Mouse (Mus musculus): Measurements from ENCODE around the gene Tnfrsf8. TPM values are rescaled to one million over a fixed set of nuclear protein-coding genes. Genes with fewer than 3 reads are reported as not detected.
"Not testable (repeated sequence)": the region's sequence is repeated elsewhere in the genome, so short reads cannot be mapped to it uniquely, and the experiment has no call there.

Gene Tnfrsf8
- 0.09 and 0.38 TPM in 2 replicates for polyA plus RNA-seq (2015; fragmentation: Nextera tagmentation; extraction: Ambion mirVana)

DNA sequence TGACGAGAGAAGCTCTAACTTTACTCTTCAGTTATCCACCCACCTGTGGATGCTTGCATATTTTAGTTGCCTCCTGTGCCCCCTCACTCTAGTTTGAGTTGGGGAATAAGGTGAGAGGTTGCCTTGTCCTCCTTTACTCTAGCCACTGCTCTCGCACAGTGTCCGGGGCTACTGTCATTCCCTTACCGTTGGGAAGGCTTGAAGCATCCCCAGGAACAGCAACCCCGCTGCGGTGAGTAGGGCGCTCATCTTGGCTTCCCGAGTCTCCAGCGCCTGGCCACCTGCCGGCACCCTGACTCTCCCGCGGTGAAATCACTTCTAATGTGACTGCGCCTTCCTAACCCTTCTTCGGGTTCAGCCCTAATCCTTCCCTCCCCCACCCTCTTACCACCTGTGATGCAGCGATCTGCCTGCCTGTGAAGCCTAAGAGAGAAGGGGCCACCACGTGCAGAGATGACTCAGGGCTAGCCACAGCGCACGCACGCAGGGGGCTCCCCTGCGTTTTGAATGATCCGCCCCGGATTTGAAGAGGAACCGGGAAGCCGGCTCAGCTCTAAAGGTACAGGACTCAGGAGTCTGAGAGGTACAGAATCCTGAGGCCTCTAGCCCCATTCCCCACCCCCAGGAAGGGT is at the start of gene Tnfrsf8:
Tnfrsf8 (minus strand) TSS at position 329 of the 632 bp plus-strand sequence.
- 4% methylated on average over 24 of the region's 24 CpGs for WGBS
- no peaks in the 10 kb centered on the region for H3K4me1 ChIP-seq
- no peak within 1 kb of the TSS for H3K4me3 ChIP-seq
- H3K27ac ChIP-seq (replicated peaks): no peak within 1 kb of the TSS
- H3K27me3 ChIP-seq: no peaks in the 10 kb centered on the region
- H3K36me3 ChIP-seq: no peaks in the 10 kb centered on the region
- H3K9ac ChIP-seq (replicated peaks): no peak within 1 kb of the TSS
- H3K4me2 ChIP-seq (replicated peaks): no peak within 1 kb of the TSS
- no peak for ATAC-seq (replicated peaks)
- no peaks in the 10 kb centered on the region for H3K9me3 ChIP-seq

DNA sequence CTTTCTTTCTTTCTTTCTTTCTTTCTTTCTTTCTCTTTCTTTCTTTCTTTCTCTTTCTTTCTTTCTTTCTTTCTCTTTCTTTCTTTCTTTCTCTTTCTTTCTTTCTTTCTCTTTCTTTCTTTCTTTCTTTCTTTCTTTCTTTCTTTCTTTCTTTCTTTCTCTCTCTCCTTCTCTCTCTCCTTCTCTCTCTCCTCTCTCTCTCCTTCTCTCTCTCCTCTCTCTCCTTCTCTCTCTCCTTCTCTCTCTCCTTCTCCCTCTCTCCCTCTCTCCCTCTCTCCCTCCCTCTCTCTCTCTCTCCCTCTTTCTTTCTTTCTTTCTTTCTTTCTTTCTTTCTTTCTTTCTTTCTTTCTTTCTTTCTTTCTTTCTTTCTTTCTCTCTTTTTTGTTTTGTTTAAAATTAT is 46.7 kb upstream of the Tnfrsf8 start:
- not testable (repeated sequence) for ATAC-seq (replicated peaks); H3K9me3 ChIP-seq; H3K27ac ChIP-seq (replicated peaks); H3K4me2 ChIP-seq (replicated peaks); H3K9ac ChIP-seq (replicated peaks); H3K4me3 ChIP-seq; H3K27me3 ChIP-seq; H3K4me1 ChIP-seq; H3K36me3 ChIP-seq

DNA sequence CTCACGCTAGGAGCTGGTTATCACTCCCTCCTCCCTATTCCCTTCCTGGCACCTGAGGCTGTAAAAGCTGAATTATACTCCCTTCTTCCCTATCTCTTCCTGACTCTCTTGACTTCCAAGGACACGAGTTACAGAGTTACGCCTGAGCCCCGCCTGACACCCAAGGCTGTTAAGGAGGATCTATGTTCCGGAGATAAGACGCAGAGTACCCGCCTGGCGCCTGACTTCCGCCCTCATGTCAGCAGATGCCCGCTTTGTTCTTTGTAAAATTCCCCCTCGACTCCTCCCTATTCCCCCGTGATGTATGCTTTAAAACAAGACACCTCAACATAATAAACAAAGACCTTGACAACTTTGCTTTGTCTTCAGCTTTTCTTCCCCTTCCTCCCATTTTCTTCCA is 46.1 kb upstream of the Tnfrsf8 start:
- Histone ChIP-seq H3K36me3 (no peaks in the 10 kb centered on the region), H3K9me3 (0 out of 2 replicates have a peak, but pooled peaks cover 4% of the 10 kb centered on the region), H3K4me2 (replicated peaks) (no peak overlapping the region), H3K27me3 (no peaks in the 10 kb centered on the region), H3K4me3 (no peak overlapping the region), H3K4me1 (no peaks in the 10 kb centered on the region), H3K9ac (replicated peaks) (no peak overlapping the region), H3K27ac (replicated peaks) (no peak overlapping the region)
- ATAC-seq (replicated peaks): no peak
- WGBS: 50% methylated on average over 12 of the region's 12 CpGs

DNA sequence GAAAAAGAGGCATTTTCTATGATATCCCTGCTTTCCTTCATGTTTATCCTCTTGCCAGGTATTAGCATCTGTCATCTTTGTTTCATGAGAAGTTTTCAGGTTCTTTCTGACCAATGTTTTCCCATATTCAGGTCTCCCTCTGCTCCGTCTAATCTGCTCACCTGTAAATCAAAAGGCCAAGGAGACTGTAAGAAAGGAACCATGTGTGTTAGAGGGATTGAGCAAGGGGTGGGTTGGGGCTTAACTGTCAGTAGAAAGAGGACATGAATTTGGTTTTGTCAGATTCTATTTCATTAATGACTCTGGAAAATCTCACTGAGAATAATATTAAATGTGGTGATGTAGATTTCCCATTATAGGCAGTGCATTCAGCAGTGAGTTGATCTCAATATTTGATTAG is 45.6 kb upstream of the Tnfrsf8 start:
- no peak overlapping the region for H3K4me3 ChIP-seq
- no peaks in the 10 kb centered on the region for H3K4me1 ChIP-seq

DNA sequence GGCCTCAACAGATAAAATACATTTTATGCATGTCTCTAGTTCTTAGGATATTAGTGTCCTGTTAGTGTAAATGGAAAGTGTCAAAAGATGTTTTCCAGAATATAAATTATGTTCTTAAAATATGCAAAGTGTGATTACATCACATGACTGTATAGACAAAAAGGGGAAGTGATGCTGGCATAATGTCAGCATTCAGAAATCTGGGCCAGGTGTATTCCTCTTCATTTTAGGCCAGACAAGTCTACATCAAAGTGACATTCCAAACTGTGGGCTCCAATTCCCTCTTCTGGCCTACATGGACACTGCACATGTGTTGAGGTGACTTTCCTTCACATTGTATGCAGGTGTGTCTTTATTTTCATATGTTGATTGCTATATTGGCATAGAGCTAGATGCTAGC is 41.3 kb upstream of the Tnfrsf8 start:
- 0 out of 2 replicates have a peak, but pooled peaks cover 4% of the 10 kb centered on the region for H3K9me3 ChIP-seq
- no peak for ATAC-seq (replicated peaks)
- no peak overlapping the region for H3K27ac ChIP-seq (replicated peaks)
- H3K9ac ChIP-seq (replicated peaks): no peak overlapping the region
- no peaks in the 10 kb centered on the region for H3K27me3 ChIP-seq
- H3K4me3 ChIP-seq: no peak overlapping the region
- no peaks in the 10 kb centered on the region for H3K36me3 ChIP-seq
- H3K4me2 ChIP-seq (replicated peaks): no peak overlapping the region
- H3K4me1 ChIP-seq: no peaks in the 10 kb centered on the region

More for the DNA sequence above, 45.6 kb upstream of the Tnfrsf8 start:
- Histone ChIP-seq H3K9ac (replicated peaks) (no peak overlapping the region), H3K27ac (replicated peaks) (no peak overlapping the region), H3K36me3 (no peaks in the 10 kb centered on the region), H3K4me2 (replicated peaks) (no peak overlapping the region), H3K27me3 (no peaks in the 10 kb centered on the region), H3K9me3 (0 out of 2 replicates have a peak, but pooled peaks cover 4% of the 10 kb centered on the region)
- WGBS: 82% methylated on average over 1 of the region's 1 CpGs
- no peak for ATAC-seq (replicated peaks)

DNA sequence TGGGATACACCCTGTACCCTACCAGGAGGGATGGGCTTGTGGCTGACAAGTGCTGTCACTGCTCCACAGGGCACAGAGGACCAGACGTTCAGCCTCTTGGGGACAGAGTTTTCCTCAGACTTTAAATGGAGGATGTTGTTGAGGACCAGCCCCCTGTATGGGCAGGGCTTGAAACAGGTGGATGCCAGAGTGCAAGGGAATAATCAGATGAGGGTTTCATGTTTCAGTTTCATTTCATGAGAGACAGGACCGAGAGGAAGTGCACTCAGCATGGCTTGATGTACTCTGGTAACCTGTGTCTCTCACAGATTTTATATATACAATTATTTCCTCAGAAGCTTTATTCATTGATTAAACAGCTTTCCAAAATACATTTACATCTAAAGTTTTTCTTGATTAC is 38.9 kb upstream of the Tnfrsf8 start:
- WGBS: 57% methylated on average over 2 of the region's 2 CpGs

DNA sequence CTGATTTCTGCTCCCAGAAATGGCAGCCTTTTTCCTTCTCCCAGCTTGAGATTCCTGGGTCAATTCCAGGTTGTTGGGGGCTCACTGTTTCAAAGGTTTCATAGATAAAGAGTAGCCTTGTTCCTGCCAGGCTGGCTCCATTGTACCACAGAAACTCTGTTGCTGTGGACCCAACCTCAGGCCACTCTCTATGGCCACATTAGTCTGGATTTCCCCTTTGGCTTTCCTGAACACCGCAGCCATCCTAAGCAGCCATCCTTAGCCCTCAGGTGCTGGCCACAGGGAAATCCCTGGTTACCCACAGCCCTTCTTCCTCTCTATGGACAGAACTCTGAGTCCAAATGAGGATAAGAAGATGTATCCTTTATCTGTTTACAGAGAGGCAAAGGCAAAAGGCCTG is 30.0 kb upstream of the Tnfrsf8 start:
- Histone ChIP-seq H3K27me3 (no peaks in the 10 kb centered on the region), H3K4me3 (no peak overlapping the region), H3K27ac (replicated peaks) (no peak overlapping the region), H3K36me3 (no peaks in the 10 kb centered on the region), H3K9me3 (no peaks in the 10 kb centered on the region), H3K9ac (replicated peaks) (no peak overlapping the region), H3K4me2 (replicated peaks) (no peak overlapping the region), H3K4me1 (no peaks in the 10 kb centered on the region)
- ATAC-seq (replicated peaks): no peak
- WGBS: 92% methylated on average over 1 of the region's 1 CpGs

More for the DNA sequence above, 38.9 kb upstream of the Tnfrsf8 start:
- no peak overlapping the region for H3K9ac ChIP-seq (replicated peaks)
- H3K27me3 ChIP-seq: no peaks in the 10 kb centered on the region
- no peak overlapping the region for H3K4me3 ChIP-seq
- H3K36me3 ChIP-seq: no peaks in the 10 kb centered on the region
- H3K4me2 ChIP-seq (replicated peaks): no peak overlapping the region
- 0 out of 2 replicates have a peak, but pooled peaks cover 4% of the 10 kb centered on the region for H3K9me3 ChIP-seq
- ATAC-seq (replicated peaks): no peak
- no peak overlapping the region for H3K27ac ChIP-seq (replicated peaks)
- no peaks in the 10 kb centered on the region for H3K4me1 ChIP-seq

DNA sequence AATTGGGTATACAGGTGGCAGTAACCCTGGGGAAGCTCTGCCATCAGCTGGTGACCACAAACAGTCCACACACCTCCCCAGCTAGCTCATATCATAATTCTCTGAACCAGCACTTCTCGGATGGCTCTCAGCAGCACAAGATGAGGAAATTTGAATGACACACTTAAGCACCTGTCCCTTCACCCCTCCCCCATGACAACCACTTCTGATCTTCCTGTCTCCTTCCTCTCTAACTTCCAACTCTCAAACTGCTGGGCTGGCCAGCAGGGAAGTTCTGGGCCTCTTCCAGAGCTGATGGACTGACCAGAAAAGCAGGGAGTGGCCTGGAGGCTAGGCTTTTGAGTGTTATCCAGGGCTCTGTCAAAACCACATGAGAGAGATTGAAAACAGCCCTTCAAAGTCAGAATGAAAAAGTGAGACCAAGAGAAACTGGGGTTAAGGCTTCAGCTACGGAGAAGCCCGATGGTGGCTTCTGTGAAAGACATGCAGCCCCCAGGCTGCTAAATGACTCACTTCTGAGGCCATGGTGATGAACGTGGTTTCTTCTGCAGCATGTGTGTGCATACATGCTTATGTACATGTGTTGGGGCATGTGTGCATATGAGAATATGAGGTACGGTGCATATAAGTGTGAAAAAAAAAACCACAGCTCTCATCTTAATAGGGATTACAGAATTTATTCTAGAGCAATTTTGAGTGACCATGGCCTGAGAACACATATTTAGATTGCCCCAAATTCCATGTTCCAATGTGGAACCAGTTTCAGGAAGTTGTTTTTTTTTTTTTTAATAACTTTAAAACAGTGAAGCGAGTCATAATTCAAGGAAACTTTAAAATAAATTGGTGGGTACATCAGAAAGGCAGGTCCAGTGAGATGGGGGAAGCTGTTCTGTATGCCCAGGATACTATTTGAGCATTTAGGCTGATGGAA is 27.2 kb upstream of the Tnfrsf8 start:
- Histone ChIP-seq H3K36me3 (no peaks in the 10 kb centered on the region), H3K27me3 (no peaks in the 10 kb centered on the region), H3K4me3 (no peak overlapping the region), H3K9me3 (no peaks in the 10 kb centered on the region), H3K4me2 (replicated peaks) (no peak overlapping the region), H3K4me1 (no peaks in the 10 kb centered on the region), H3K27ac (replicated peaks) (no peak overlapping the region), H3K9ac (replicated peaks) (no peak overlapping the region)
- 91% methylated on average over 6 of the region's 6 CpGs for WGBS
- ATAC-seq (replicated peaks): no peak

DNA sequence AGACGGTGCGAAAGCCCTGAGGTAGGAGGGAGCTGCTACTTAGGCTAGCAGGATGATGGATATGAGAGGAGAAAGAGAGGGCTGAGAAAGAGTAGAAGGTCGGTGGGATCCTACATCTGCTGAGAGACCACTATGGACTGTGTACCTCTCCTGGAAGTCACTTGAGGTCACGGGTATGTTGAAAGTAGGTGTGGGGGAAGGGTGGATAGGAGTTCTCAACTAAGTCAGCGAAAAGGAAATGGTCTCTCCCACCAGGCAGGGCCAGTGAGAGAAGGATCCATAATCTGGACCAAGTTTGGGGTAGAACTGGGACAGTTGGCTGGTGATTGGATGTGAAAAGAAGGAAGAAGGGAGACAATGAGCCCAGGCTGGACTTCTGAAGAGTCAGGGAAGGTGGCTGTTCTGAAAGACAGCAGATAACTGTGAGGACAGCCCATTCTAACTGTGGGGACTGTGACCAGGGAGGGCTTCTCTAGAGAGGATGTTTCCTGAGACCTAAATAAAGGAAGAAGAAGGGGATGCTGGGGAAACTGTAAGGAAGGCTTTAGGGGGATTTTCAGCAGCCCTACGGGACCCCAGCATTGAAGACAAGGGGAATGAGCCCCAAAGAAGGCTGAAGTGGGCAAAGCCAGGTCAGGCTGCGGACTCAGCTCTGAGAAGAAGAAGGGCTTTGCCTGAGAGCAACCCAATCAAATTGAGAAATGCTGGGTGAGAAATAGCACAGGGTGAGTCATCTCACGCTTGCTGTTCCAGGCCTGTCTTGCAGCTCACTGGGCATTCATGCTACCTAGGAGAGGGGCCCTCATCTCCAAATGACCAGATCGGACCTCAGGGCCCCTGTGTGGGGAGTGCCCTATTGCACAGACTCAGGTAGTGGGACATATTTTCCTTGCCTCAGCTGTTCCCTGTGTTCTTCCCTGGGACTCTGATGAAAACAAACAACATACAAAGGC is 23.2 kb upstream of the Tnfrsf8 start:
- no peak for ATAC-seq (replicated peaks)
- Histone ChIP-seq H3K36me3 (no peaks in the 10 kb centered on the region), H3K27ac (replicated peaks) (no peak overlapping the region), H3K4me3 (no peak overlapping the region), H3K9me3 (no peaks in the 10 kb centered on the region), H3K27me3 (no peaks in the 10 kb centered on the region), H3K9ac (replicated peaks) (no peak overlapping the region), H3K4me2 (replicated peaks) (no peak overlapping the region), H3K4me1 (no peaks in the 10 kb centered on the region)
- 83% methylated on average over 9 of the region's 9 CpGs for WGBS

DNA sequence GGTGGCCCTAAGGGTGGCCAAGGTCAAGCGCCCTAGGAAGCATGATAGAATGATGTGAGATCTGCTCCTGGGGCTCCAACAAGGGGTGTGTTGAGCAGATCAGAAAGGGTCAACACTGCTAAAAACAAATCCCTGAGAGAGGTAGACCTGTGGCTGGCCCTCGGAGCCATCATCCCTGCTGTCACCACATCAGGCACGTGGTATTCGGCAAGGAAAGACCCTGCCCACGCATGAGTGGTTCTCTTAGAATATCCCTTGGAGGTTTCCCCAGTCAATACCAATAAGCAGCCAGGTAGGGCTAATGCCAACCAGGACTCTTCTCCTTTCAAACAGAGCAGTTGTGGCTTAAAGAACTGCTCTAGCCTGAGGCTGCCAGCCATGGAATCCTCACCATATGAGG is 21.6 kb upstream of the Tnfrsf8 start:
- H3K9ac ChIP-seq (replicated peaks): no peak overlapping the region
- no peaks in the 10 kb centered on the region for H3K9me3 ChIP-seq
- H3K4me1 ChIP-seq: no peaks in the 10 kb centered on the region
- no peak overlapping the region for H3K4me2 ChIP-seq (replicated peaks)
- no peaks in the 10 kb centered on the region for H3K27me3 ChIP-seq
- no peak overlapping the region for H3K27ac ChIP-seq (replicated peaks)
- ATAC-seq (replicated peaks): no peak
- no peaks in the 10 kb centered on the region for H3K36me3 ChIP-seq
- 83% methylated on average over 5 of the region's 5 CpGs for WGBS
- H3K4me3 ChIP-seq: no peak overlapping the region

DNA sequence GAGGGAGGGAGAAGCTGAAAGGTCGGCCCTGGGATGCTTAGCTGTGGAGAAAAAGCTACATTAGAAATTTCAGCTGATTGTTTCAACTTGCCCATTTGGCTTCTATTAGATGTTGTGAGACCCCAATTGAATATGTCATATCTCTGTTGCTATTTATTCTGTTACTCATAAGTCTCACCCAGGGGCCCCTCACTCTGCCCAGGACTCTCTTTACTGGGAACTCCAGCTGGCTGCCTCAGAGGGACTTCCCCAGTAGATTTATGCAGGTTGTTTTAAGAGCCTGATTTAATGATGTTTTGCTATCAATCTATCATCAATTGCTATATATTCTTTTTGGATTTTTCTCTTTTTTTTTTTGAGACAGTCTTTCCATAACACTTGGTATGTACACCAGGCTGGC is 21.1 kb upstream of the Tnfrsf8 start:
- Histone ChIP-seq H3K9ac (replicated peaks) (no peak overlapping the region), H3K9me3 (no peaks in the 10 kb centered on the region), H3K36me3 (no peaks in the 10 kb centered on the region), H3K4me2 (replicated peaks) (no peak overlapping the region), H3K4me1 (no peaks in the 10 kb centered on the region), H3K27ac (replicated peaks) (no peak overlapping the region), H3K4me3 (no peak overlapping the region), H3K27me3 (no peaks in the 10 kb centered on the region)
- no peak for ATAC-seq (replicated peaks)
- WGBS: 72% methylated on average over 1 of the region's 1 CpGs

DNA sequence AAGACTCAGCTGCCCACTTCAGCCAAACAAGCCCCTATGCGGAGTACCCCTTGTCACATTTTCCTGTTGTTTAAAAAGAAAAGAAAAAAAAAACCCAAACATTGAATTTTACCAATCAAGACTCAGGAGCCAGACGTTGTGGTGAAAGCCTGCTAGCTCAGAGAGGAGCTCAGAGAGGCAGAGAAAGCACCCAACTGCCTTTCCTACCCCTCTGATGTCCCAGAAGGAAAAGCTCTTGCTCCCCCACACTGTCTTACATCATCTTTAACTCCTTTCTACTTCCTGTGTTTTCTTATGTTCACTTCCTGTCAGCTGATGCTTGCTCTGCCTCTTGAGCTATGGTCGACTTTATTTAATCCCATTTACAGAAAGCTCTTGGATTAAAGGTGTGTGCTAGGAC is 8.7 kb upstream of the Tnfrsf8 start:
- H3K27me3 ChIP-seq: no peaks in the 10 kb centered on the region
- H3K9ac ChIP-seq (replicated peaks): no peak overlapping the region
- no peaks in the 10 kb centered on the region for H3K36me3 ChIP-seq
- ATAC-seq (replicated peaks): no peak
- no peak overlapping the region for H3K4me2 ChIP-seq (replicated peaks)
- no peaks in the 10 kb centered on the region for H3K4me1 ChIP-seq
- 62% methylated on average over 3 of the region's 3 CpGs for WGBS
- peaks cover 2% of the 10 kb centered on the region; the same call in 1 of the 2 replicates for H3K9me3 ChIP-seq
- H3K27ac ChIP-seq (replicated peaks): no peak overlapping the region
- no peak overlapping the region for H3K4me3 ChIP-seq

Data from forebrain, embryonic 15.5 days (tissue).